Mouse (Mus musculus): Measurements from ENCODE around the gene Atp2a1. TPM values are rescaled to one million over a fixed set of nuclear protein-coding genes. Genes with fewer than 3 reads are reported as not detected.
A peak's percentile ranks its signal among the peaks of the same experiment; 100 is the strongest.
"Not testable (repeated sequence)": the region's sequence is repeated elsewhere in the genome, so short reads cannot be mapped to it uniquely, and the experiment has no call there.

The Atp2a1 gene
- polyA plus RNA-seq, 1 experiment from 2014 or later = not detected

- Histone ChIP-seq H3K4me2 (ENCODE audit: low read depth, low read length, severe bottlenecking) (no peak overlapping the region), H3K4me3 (ENCODE audit: low read depth, low read length) (no peak overlapping the region), H3K9ac (ENCODE audit: low read length) (no peak overlapping the region), H3K27ac (ENCODE audit: low read depth, low read length) (no peak overlapping the region), H3K27me3 (ENCODE audit: control insufficient read depth, insufficient read depth, low read length) (no peaks in the 10 kb centered on the region), H3K9me3 (ENCODE audit: control insufficient read depth, low read length) (no peaks in the 10 kb centered on the region), H3K36me3 (ENCODE audit: control insufficient read depth, insufficient read depth, low read length) (peaks cover 47% of the 10 kb centered on the region), H3K4me1 (replicated peaks; ENCODE audit: control insufficient read depth, insufficient read depth, low read length) (peaks cover 3% of the 10 kb centered on the region; the same call in 1 of the 2 replicates)
- ATAC-seq (replicated peaks; ENCODE audit: low FRiP score) = no peak
- 95% methylated on average over 7 of the region's 7 CpGs for WGBS
- no peak for DNase-seq (ENCODE audit: low spot score)
These were observed 36.5 kb upstream of the Atp2a1 start for GRCm38 (mm10) chr7:126499416-126499815.

GRCm38 (mm10) chr7:126497966-126498365 is 35.1 kb upstream of the Atp2a1 start:
- Histone ChIP-seq H3K4me1 (replicated peaks; ENCODE audit: control insufficient read depth, insufficient read depth, low read length) (no peaks in the 10 kb centered on the region), H3K9ac (ENCODE audit: low read length) (no peak overlapping the region), H3K27me3 (ENCODE audit: control insufficient read depth, insufficient read depth, low read length) (no peaks in the 10 kb centered on the region), H3K9me3 (ENCODE audit: control insufficient read depth, low read length) (no peaks in the 10 kb centered on the region), H3K4me2 (ENCODE audit: low read depth, low read length, severe bottlenecking) (no peak overlapping the region), H3K4me3 (ENCODE audit: low read depth, low read length) (no peak overlapping the region), H3K36me3 (ENCODE audit: control insufficient read depth, insufficient read depth, low read length) (peaks cover 57% of the 10 kb centered on the region), H3K27ac (ENCODE audit: low read depth, low read length) (no peak overlapping the region)
- 93% methylated on average over 12 of the region's 12 CpGs for WGBS
- ATAC-seq (replicated peaks; ENCODE audit: low FRiP score) (no peak), DNase-seq (ENCODE audit: low spot score) (no peak)

- ATAC-seq (replicated peaks; ENCODE audit: low FRiP score) = no peak
- 90% methylated on average over 5 of the region's 5 CpGs for WGBS
- Histone ChIP-seq H3K9ac (ENCODE audit: low read length) (no peak overlapping the region; the same call in 1 of the 2 replicates), H3K27ac (ENCODE audit: low read depth, low read length) (no peak overlapping the region), H3K36me3 (ENCODE audit: control insufficient read depth, insufficient read depth, low read length) (peaks cover 66% of the 10 kb centered on the region), H3K4me3 (ENCODE audit: low read depth, low read length) (no peak overlapping the region), H3K4me1 (replicated peaks; ENCODE audit: control insufficient read depth, insufficient read depth, low read length) (no peaks in the 10 kb centered on the region), H3K4me2 (ENCODE audit: low read depth, low read length, severe bottlenecking) (no peak overlapping the region), H3K27me3 (ENCODE audit: control insufficient read depth, insufficient read depth, low read length) (no peaks in the 10 kb centered on the region), H3K9me3 (ENCODE audit: control insufficient read depth, low read length) (no peaks in the 10 kb centered on the region)
- no peak for DNase-seq (ENCODE audit: low spot score)
These were observed 33.6 kb upstream of the Atp2a1 start for GRCm38 (mm10) chr7:126496475-126496874.

- Histone ChIP-seq H3K9me3 (ENCODE audit: control insufficient read depth, low read length) (no peaks in the 10 kb centered on the region), H3K4me2 (ENCODE audit: low read depth, low read length, severe bottlenecking) (no peak overlapping the region), H3K4me1 (replicated peaks; ENCODE audit: control insufficient read depth, insufficient read depth, low read length) (no peaks in the 10 kb centered on the region), H3K36me3 (ENCODE audit: control insufficient read depth, insufficient read depth, low read length) (peaks cover 51% of the 10 kb centered on the region), H3K9ac (ENCODE audit: low read length) (no peak overlapping the region), H3K4me3 (ENCODE audit: low read depth, low read length) (no peak overlapping the region), H3K27ac (ENCODE audit: low read depth, low read length) (no peak overlapping the region), H3K27me3 (ENCODE audit: control insufficient read depth, insufficient read depth, low read length) (no peaks in the 10 kb centered on the region)
- DNase-seq (ENCODE audit: low spot score) (no peak), ATAC-seq (replicated peaks; ENCODE audit: low FRiP score) (no peak)
- WGBS = 92% methylated on average over 6 of the region's 6 CpGs
These were observed 31.2 kb upstream of the Atp2a1 start for GRCm38 (mm10) chr7:126494120-126494519.

GRCm38 (mm10) chr7:126491973-126492372 is 29.1 kb upstream of the Atp2a1 start:
- peaks cover 3% of the 10 kb centered on the region; the same call in 1 of the 2 replicates for H3K4me1 ChIP-seq (replicated peaks; ENCODE audit: control insufficient read depth, insufficient read depth, low read length)
- no peaks in the 10 kb centered on the region for H3K27me3 ChIP-seq (ENCODE audit: control insufficient read depth, insufficient read depth, low read length)
- peaks cover 38% of the 10 kb centered on the region for H3K36me3 ChIP-seq (ENCODE audit: control insufficient read depth, insufficient read depth, low read length)
- no peak overlapping the region for H3K27ac ChIP-seq (ENCODE audit: low read depth, low read length)
- H3K4me3 ChIP-seq (ENCODE audit: low read depth, low read length) = no peak overlapping the region
- ATAC-seq (replicated peaks; ENCODE audit: low FRiP score) = no peak
- 69% methylated on average over 11 of the region's 11 CpGs for WGBS
- H3K4me2 ChIP-seq (ENCODE audit: low read depth, low read length, severe bottlenecking) = no peak overlapping the region
- no peaks in the 10 kb centered on the region for H3K9me3 ChIP-seq (ENCODE audit: control insufficient read depth, low read length)
- DNase-seq (ENCODE audit: low spot score) = no peak
- H3K9ac ChIP-seq (ENCODE audit: low read length) = no peak overlapping the region

- Histone ChIP-seq H3K9ac (ENCODE audit: low read length) (no peak overlapping the region), H3K36me3 (ENCODE audit: control insufficient read depth, insufficient read depth, low read length) (peaks cover 32% of the 10 kb centered on the region), H3K27me3 (ENCODE audit: control insufficient read depth, insufficient read depth, low read length) (no peaks in the 10 kb centered on the region), H3K4me3 (ENCODE audit: low read depth, low read length) (no peak overlapping the region), H3K4me2 (ENCODE audit: low read depth, low read length, severe bottlenecking) (no peak overlapping the region), H3K9me3 (ENCODE audit: control insufficient read depth, low read length) (no peaks in the 10 kb centered on the region), H3K27ac (ENCODE audit: low read depth, low read length) (no peak overlapping the region), H3K4me1 (replicated peaks; ENCODE audit: control insufficient read depth, insufficient read depth, low read length) (peaks cover 3% of the 10 kb centered on the region; the same call in 1 of the 2 replicates)
- ATAC-seq (replicated peaks; ENCODE audit: low FRiP score) (no peak), DNase-seq (ENCODE audit: low spot score) (no peak)
- WGBS = 78% methylated on average over 1 of the region's 1 CpGs
These were observed 28.1 kb upstream of the Atp2a1 start for GRCm38 (mm10) chr7:126491005-126491404.

GRCm38 (mm10) chr7:126487617-126488385 is 24.9 kb upstream of the Atp2a1 start:
- Histone ChIP-seq H3K4me3 (ENCODE audit: low read depth, low read length) (peak overlapping the region; percentile 59), H3K9ac (ENCODE audit: low read length) (peak overlapping the region; percentile 64), H3K4me2 (ENCODE audit: low read depth, low read length, severe bottlenecking) (peak overlapping the region; percentile 94)
- not testable (repeated sequence) for H3K9me3 ChIP-seq (ENCODE audit: control insufficient read depth, low read length); H3K36me3 ChIP-seq (ENCODE audit: control insufficient read depth, insufficient read depth, low read length); DNase-seq (ENCODE audit: low spot score); H3K27ac ChIP-seq (ENCODE audit: low read depth, low read length); H3K27me3 ChIP-seq (ENCODE audit: control insufficient read depth, insufficient read depth, low read length); H3K4me1 ChIP-seq (replicated peaks; ENCODE audit: control insufficient read depth, insufficient read depth, low read length); ATAC-seq (replicated peaks; ENCODE audit: low FRiP score)
- WGBS = 21% methylated on average over 22 of the region's 25 CpGs

- DNase-seq (ENCODE audit: low spot score) (peak; percentile 96), ATAC-seq (replicated peaks; ENCODE audit: low FRiP score) (peak; percentile 93)
- Histone ChIP-seq H3K27ac (ENCODE audit: low read depth, low read length) (peak within 1 kb of the TSS; percentile 32; the same call in 1 of the 2 replicates), H3K4me3 (ENCODE audit: low read depth, low read length) (peak within 1 kb of the TSS; percentile 59), H3K4me1 (replicated peaks; ENCODE audit: control insufficient read depth, insufficient read depth, low read length) (peaks cover 3% of the 10 kb centered on the region; the same call in 1 of the 2 replicates), H3K9me3 (ENCODE audit: control insufficient read depth, low read length) (no peaks in the 10 kb centered on the region), H3K36me3 (ENCODE audit: control insufficient read depth, insufficient read depth, low read length) (peaks cover 3% of the 10 kb centered on the region; the same call in 1 of the 2 replicates), H3K4me2 (ENCODE audit: low read depth, low read length, severe bottlenecking) (peak within 1 kb of the TSS; percentile 94), H3K27me3 (ENCODE audit: control insufficient read depth, insufficient read depth, low read length) (no peaks in the 10 kb centered on the region), H3K9ac (ENCODE audit: low read length) (peak within 1 kb of the TSS; percentile 64)
- WGBS = under 1% methylated on average over 32 of the region's 32 CpGs
These were observed 24.2 kb upstream of the Atp2a1 start, which contains the start of gene Tufm for GRCm38 (mm10) chr7:126487052-126487483. Tufm (plus strand) TSS chr7:126487361.

Data from forebrain, embryonic 11.5 days (tissue).